Mouse (Mus musculus) stomach, postnatal 0 days (tissue): ENCODE results near the gene Pex7. TPM values are rescaled to one million over a fixed set of nuclear protein-coding genes. Genes with fewer than 3 reads are reported as not detected.

Experiments
- ATAC-seq: fragments of 200-750 bp; cut with Nextera tagmentation; 2 replicates; pipeline ENCODE4 v1.8.0; 2017; ENCODE audit not compliant: low FRiP score, low TSS enrichment
- DNase-seq: peaks from one replicate; pipeline ENCODE4 v3.0.0-alpha.2; 2016; ENCODE audit warnings: low spot score
- H3K27ac ChIP-seq: fragments of 300-500 bp; sonication (generic); replicated peaks from 2 replicates; pipeline ENCODE4 v1.5.1; 2014; ENCODE audit warnings: mild to moderate bottlenecking, control low read depth
- H3K27me3 ChIP-seq: fragments of 300-500 bp; sonication (generic); 2 replicates; pipeline ENCODE4 v1.6.1; 2014; ENCODE audit warnings: low read length; ENCODE audit not compliant: control insufficient read depth, insufficient read depth
- H3K36me3 ChIP-seq: fragments of 300-500 bp; sonication (generic); 2 replicates; pipeline ENCODE4 v1.6.1; 2014; ENCODE audit warnings: low read length, mixed read lengths; ENCODE audit not compliant: control insufficient read depth, insufficient read depth
- H3K4me1 ChIP-seq: fragments of 300-500 bp; sonication (generic); replicated peaks from 2 replicates; pipeline ENCODE4 v1.6.1; 2014; ENCODE audit warnings: antibody characterized with exemption; ENCODE audit not compliant: control insufficient read depth, insufficient read depth
- H3K4me2 ChIP-seq: fragments of 300-500 bp; sonication (generic); replicated peaks from 2 replicates; pipeline ENCODE4 v1.6.1; 2014; ENCODE audit warnings: low read depth, mild to moderate bottlenecking, control low read depth, moderate library complexity
- H3K4me3 ChIP-seq: fragments of 300-500 bp; sonication (generic); 2 replicates; pipeline ENCODE4 v1.5.1; 2014; ENCODE audit warnings: low read depth, low read length, control low read depth
- H3K9ac ChIP-seq: fragments of 300-500 bp; sonication (generic); 2 replicates; pipeline ENCODE4 v1.6.1; 2014; ENCODE audit warnings: mild to moderate bottlenecking, low read length, control low read depth, mixed read lengths
- H3K9me3 ChIP-seq: fragments of 300-500 bp; sonication (generic); 2 replicates; pipeline ENCODE4 v1.6.1; 2016; ENCODE audit warnings: low read length; ENCODE audit not compliant: control insufficient read depth
- CTCF ChIP-seq: IDR thresholded peaks from 2 replicates; pipeline ENCODE4 v1.5.1; 2016; ENCODE audit warnings: antibody characterized with exemption, low read depth, mild to moderate bottlenecking, moderate library complexity
- EP300 ChIP-seq: optimal IDR thresholded peaks from 2 replicates; pipeline ENCODE3; 2016; ENCODE audit warnings: antibody characterized with exemption
- WGBS: fragments of 180-500 bp; shearing (Covaris S2); extraction: QIAGEN DNeasy Blood & Tissue Kit; methylation state at CpG from one replicate; pipeline ENCODE4 v1.1.7; 2014; 5-methylcytosine and 5-hydroxymethylcytosine counted together
- polyA plus RNA-seq: library from polyadenylated mRNA; unstranded; fragments of >200 nt; fragmentation: Nextera tagmentation; extraction: Ambion mirVana; gene quantifications from 2 replicates; pipeline ENCODE4 v1.2.1, GENCODE M21; 2015

The Pex7 gene
- polyA plus RNA-seq, 1 experiment from 2014 or later, result 56.0 TPM

GRCm38 (mm10) chr10:19855597-19856306 is 51.7 kb downstream of the Pex7 start:
- ATAC-seq (0 out of 2 replicates have a peak, but pooled peaks have one; percentile 35), DNase-seq (no peak)
- Histone ChIP-seq H3K9ac (no peak overlapping the region), H3K9me3 (no peaks in the 10 kb centered on the region), H3K27ac (no peak overlapping the region), H3K36me3 (no peaks in the 10 kb centered on the region; the same call in 1 of the 2 replicates), H3K27me3 (peaks cover 6% of the 10 kb centered on the region; the same call in 1 of the 2 replicates), H3K4me1 (peaks cover 10% of the 10 kb centered on the region; the same call in 1 of the 2 replicates), H3K4me2 (no peak overlapping the region), H3K4me3 (no peak overlapping the region)
- TF ChIP-seq EP300, result no peak
- no peak for TF ChIP-seq CTCF
- WGBS, result 82% methylated on average over 7 of the region's 7 CpGs

- peaks cover 16% of the 10 kb centered on the region; the same call in 1 of the 2 replicates for H3K27me3 ChIP-seq
- H3K27ac ChIP-seq, result no peak overlapping the region
- H3K9ac ChIP-seq, result no peak overlapping the region
- 56% methylated on average over 2 of the region's 2 CpGs for WGBS
- no peak overlapping the region for H3K4me2 ChIP-seq
- TF ChIP-seq CTCF (no peak), EP300 (no peak)
- H3K36me3 ChIP-seq, result no peaks in the 10 kb centered on the region
- H3K4me1 ChIP-seq, result peaks cover 14% of the 10 kb centered on the region; the same call in 1 of the 2 replicates
- ATAC-seq (no peak), DNase-seq (no peak)
- no peak overlapping the region for H3K4me3 ChIP-seq
- H3K9me3 ChIP-seq, result no peaks in the 10 kb centered on the region
These were observed 53.9 kb downstream of the Pex7 start for GRCm38 (mm10) chr10:19853609-19854008.

DNA sequence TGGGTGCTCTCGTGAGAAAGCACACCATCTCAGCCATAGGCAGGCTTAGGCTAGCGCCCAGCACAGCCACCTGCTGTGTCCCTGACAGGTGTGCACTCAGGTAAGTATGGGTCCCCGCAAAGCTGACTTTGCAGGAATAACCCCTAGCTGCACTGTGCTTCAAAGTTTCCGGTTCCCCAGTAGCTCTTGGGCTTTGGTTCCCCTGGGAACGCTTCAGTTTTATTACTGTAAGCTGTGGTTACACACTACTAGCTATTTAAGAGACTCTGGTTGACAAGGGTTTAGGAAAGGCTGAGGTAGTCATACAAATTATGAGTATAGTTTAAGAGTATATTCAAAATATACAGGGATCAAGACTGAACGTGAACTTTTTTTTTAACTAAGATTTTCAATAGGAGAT is 54.7 kb downstream of the Pex7 start:
- H3K9me3 ChIP-seq, result no peaks in the 10 kb centered on the region
- peaks cover 16% of the 10 kb centered on the region; the same call in 1 of the 2 replicates for H3K27me3 ChIP-seq
- no peak overlapping the region for H3K9ac ChIP-seq
- H3K27ac ChIP-seq, result no peak overlapping the region
- ATAC-seq, result no peak
- DNase-seq, result no peak
- H3K4me1 ChIP-seq, result peaks cover 14% of the 10 kb centered on the region; the same call in 1 of the 2 replicates
- H3K4me2 ChIP-seq, result no peak overlapping the region
- TF ChIP-seq EP300 (no peak), CTCF (no peak)
- H3K4me3 ChIP-seq, result no peak overlapping the region
- WGBS, result 30% methylated on average over 6 of the region's 6 CpGs
- H3K36me3 ChIP-seq, result no peaks in the 10 kb centered on the region

GRCm38 (mm10) chr10:19850998-19851691 is 56.3 kb downstream of the Pex7 start, which contains the start of gene Slc35d3:
Gene Slc35d3, minus strand, starts transcription at chr10:19851459.
- no peaks in the 10 kb centered on the region for H3K9me3 ChIP-seq
- peak within 1 kb of the TSS; percentile 95 for H3K4me2 ChIP-seq
- DNase-seq, result peak; percentile 30
- H3K27ac ChIP-seq, result no peak within 1 kb of the TSS
- peak; percentile 39 for ATAC-seq
- H3K9ac ChIP-seq, result peak within 1 kb of the TSS; percentile 38
- H3K4me3 ChIP-seq, result peak within 1 kb of the TSS; percentile 51
- H3K36me3 ChIP-seq, result no peaks in the 10 kb centered on the region
- TF ChIP-seq EP300, result no peak
- H3K4me1 ChIP-seq, result peaks cover 14% of the 10 kb centered on the region; the same call in 1 of the 2 replicates
- H3K27me3 ChIP-seq, result peaks cover 16% of the 10 kb centered on the region; the same call in 1 of the 2 replicates
- WGBS, result under 1% methylated on average over 70 of the region's 72 CpGs

GRCm38 (mm10) chr10:19850544-19850997 is 56.9 kb downstream of the Pex7 start:
- Histone ChIP-seq H3K9me3 (no peaks in the 10 kb centered on the region), H3K27ac (no peak overlapping the region), H3K9ac (peak overlapping the region; percentile 38), H3K4me1 (peaks cover 14% of the 10 kb centered on the region; the same call in 1 of the 2 replicates), H3K36me3 (no peaks in the 10 kb centered on the region), H3K27me3 (peaks cover 16% of the 10 kb centered on the region; the same call in 1 of the 2 replicates), H3K4me2 (peak overlapping the region; percentile 95), H3K4me3 (peak overlapping the region; percentile 51)
- DNase-seq (peak; percentile 52), ATAC-seq (peak; percentile 34)
- whole genome bisulfite sequencing, result under 1% methylated on average over 36 of the region's 36 CpGs
- no peak for TF ChIP-seq EP300
- TF ChIP-seq CTCF, result no peak
